Mouse (Mus musculus): Measurements from ENCODE around the gene Dusp15.

DNA sequence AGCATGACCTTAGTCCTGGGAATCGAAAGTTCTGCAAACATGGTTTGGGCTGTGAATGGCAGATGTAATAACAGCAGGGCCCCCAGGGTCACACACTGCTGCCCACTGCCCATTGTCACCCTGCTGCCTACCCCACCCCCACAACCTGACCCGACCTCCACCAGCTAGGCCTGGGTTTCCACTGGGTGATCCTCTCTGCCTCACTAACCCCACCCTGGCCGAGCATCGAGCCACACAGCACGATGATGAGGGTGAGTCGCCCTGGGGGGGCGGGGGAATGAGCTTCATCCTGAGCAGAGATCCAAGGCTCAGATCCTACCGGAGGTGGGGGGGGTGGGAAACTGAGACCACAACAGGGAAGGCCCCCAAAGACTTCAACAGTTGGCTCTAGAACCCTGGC lies 27.4 kb downstream of the Dusp15 start:
- TF ChIP-seq POLR2A (IDR thresholded peaks at IDR 0.05; ENCODE audit: low read depth, low read length) (no peak), CTCF (IDR thresholded peaks at IDR 0.05; ENCODE audit: extremely low read depth, insufficient read depth, insufficient read length, insufficient replicate concordance) (no peak)

All from spleen, adult 2 months (tissue).